32 mouse cellular contexts compared by ENCODE assay signal in the genomic region with DNA sequence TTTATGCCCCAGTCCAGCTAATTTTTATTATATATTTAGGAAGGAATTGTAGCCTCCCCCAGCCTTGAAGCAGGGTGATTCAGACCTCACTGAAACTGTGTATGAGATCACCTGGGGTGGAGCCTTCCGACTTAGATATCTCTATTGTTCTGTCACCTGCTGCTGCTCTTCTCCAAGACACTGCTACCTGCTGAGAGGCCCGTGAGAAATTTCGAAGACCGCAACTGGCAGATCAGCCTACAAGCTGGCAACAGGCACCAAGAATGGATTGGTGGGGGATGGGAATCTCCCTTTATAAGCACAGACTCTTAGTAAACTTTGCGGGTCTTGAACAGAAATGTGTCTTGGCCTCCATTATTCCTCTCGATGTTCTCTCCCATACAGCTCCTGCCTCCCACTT. TPM values are rescaled to one million over a fixed set of nuclear protein-coding genes. Genes with fewer than 3 reads are reported as not detected.
"Had no signal": no experiment of that assay in that cellular context is flagged by ENCODE, and none has a peak within 500 bp of the region (broad histone marks: within the 10 kb centered on the region; RNA-seq: fewer than 3 reads in every experiment).

No protein-coding gene starts in this region.

- H3K4me3 ChIP-seq: gastrocnemius, adult 2 months; heart, embryonic 10.5 days; heart, embryonic 12.5 days; hindbrain, embryonic 10.5 days; hindbrain, embryonic 12.5 days; intestine, embryonic 15.5 days; layer of hippocampus, adult 2 months; limb, embryonic 13.5 days; limb, embryonic 15.5 days; liver, embryonic 12.5 days had no signal

- H3K27ac ChIP-seq: gastrocnemius, adult 2 months; heart, embryonic 10.5 days; hindbrain, embryonic 10.5 days; hindbrain, embryonic 12.5 days; hindbrain, embryonic 14.5 days; intestine, embryonic 15.5 days; layer of hippocampus, adult 2 months; limb, embryonic 13.5 days; limb, embryonic 15.5 days; liver, embryonic 12.5 days; liver, embryonic 14.5 days had no signal

- DNase-seq: gastrocnemius, adult 2 months; gastrocnemius, postnatal 10 days; gastrocnemius, postnatal 25 days; heart, adult 18-20 months; heart, postnatal 10 days; heart, postnatal 4 days; kidney, adult 18-20 months; kidney, adult 8-10 months; kidney, postnatal 10 days; kidney, postnatal 25 days; kidney, postnatal 4 days; left cerebral cortex, postnatal 4 days had no signal

RNA-seq across cellular contexts. Expression of gene Olfr487, which starts 17.5 kb away (rescaled TPM):
- total RNA-seq: gastrocnemius, adult 2 months; gastrocnemius, postnatal 10 days; gastrocnemius, postnatal 25 days; gastrocnemius, postnatal 4 days; granulocyte monocyte progenitor cell, adult 5-6 weeks; heart, adult 18-20 months; heart, postnatal 10 days; heart, postnatal 25 days; heart, postnatal 4 days; layer of hippocampus, adult 2 months; layer of hippocampus, postnatal 10 days; layer of hippocampus, postnatal 25 days; left cerebral cortex, adult 8-10 months; left cerebral cortex, postnatal 10 days; left cerebral cortex, postnatal 25 days; left cerebral cortex, postnatal 4 days; liver, adult 2 months had no signal

RNA-seq across cellular contexts. Expression of gene Olfr486, which starts 24.4 kb away (rescaled TPM):
- total RNA-seq: gastrocnemius, adult 2 months; gastrocnemius, postnatal 10 days; gastrocnemius, postnatal 25 days; gastrocnemius, postnatal 4 days; granulocyte monocyte progenitor cell, adult 5-6 weeks; heart, adult 18-20 months; heart, postnatal 10 days; heart, postnatal 25 days; heart, postnatal 4 days; layer of hippocampus, adult 2 months; layer of hippocampus, postnatal 10 days; layer of hippocampus, postnatal 25 days; left cerebral cortex, adult 8-10 months; left cerebral cortex, postnatal 10 days; left cerebral cortex, postnatal 25 days; left cerebral cortex, postnatal 4 days; liver, adult 2 months had no signal

RNA-seq across cellular contexts. Expression of gene Olfr485, which starts 37.3 kb away (rescaled TPM):
- total RNA-seq: gastrocnemius, adult 2 months; gastrocnemius, postnatal 10 days; gastrocnemius, postnatal 25 days; gastrocnemius, postnatal 4 days; granulocyte monocyte progenitor cell, adult 5-6 weeks; heart, adult 18-20 months; heart, postnatal 10 days; heart, postnatal 25 days; heart, postnatal 4 days; layer of hippocampus, adult 2 months; layer of hippocampus, postnatal 10 days; layer of hippocampus, postnatal 25 days; left cerebral cortex, adult 8-10 months; left cerebral cortex, postnatal 10 days; left cerebral cortex, postnatal 25 days; left cerebral cortex, postnatal 4 days; liver, adult 2 months had no signal
